Mouse (Mus musculus) hindbrain, embryonic 15.5 days (tissue): ENCODE results near the gene Hspa1l. TPM values are rescaled to one million over a fixed set of nuclear protein-coding genes. Genes with fewer than 3 reads are reported as not detected.

Experiments used
- ATAC-seq: fragments of 200-750 bp; cut with Nextera tagmentation; 2 replicates; pipeline ENCODE4 v1.8.0; 2017; ENCODE audit warnings: low read depth, moderate number of reproducible peaks, moderate TSS enrichment; ENCODE audit not compliant: low FRiP score
- H3K27ac ChIP-seq: fragments of 300-500 bp; sonication (generic); replicated peaks from 2 replicates; pipeline ENCODE4 v1.5.1; 2015; ENCODE audit warnings: mild to moderate bottlenecking, inconsistent platforms
- H3K27me3 ChIP-seq: fragments of 300-500 bp; sonication (generic); 2 replicates; pipeline ENCODE4 v1.6.1; 2015; ENCODE audit warnings: control low read depth, inconsistent platforms
- H3K36me3 ChIP-seq: fragments of 300-500 bp; sonication (generic); 2 replicates; pipeline ENCODE4 v1.6.1; 2015; ENCODE audit warnings: control low read depth, inconsistent platforms
- H3K4me1 ChIP-seq: fragments of 300-500 bp; sonication (generic); replicated peaks from 2 replicates; pipeline ENCODE4 v1.6.1; 2015; ENCODE audit warnings: control low read depth, inconsistent platforms
- H3K4me2 ChIP-seq: fragments of 300-500 bp; sonication (generic); 2 replicates; pipeline ENCODE4 v1.6.1; 2015; ENCODE audit warnings: moderate library complexity, mild to moderate bottlenecking, inconsistent platforms
- H3K4me3 ChIP-seq: fragments of 300-500 bp; sonication (generic); 2 replicates; pipeline ENCODE4 v1.5.1; 2015; ENCODE audit warnings: mild to moderate bottlenecking, inconsistent platforms
- H3K9ac ChIP-seq: fragments of 300-500 bp; sonication (generic); 2 replicates; pipeline ENCODE4 v1.6.1; 2015; ENCODE audit warnings: inconsistent platforms
- H3K9me3 ChIP-seq: fragments of 300-500 bp; sonication (generic); 2 replicates; pipeline ENCODE4 v1.6.1; 2016; ENCODE audit warnings: control low read depth, inconsistent platforms
- WGBS: fragments of 180-500 bp; shearing (Covaris S2); methylation state at CpG from one replicate; pipeline ENCODE4 v1.1.7; 2015; 5-methylcytosine and 5-hydroxymethylcytosine counted together
- polyA plus RNA-seq: library from polyadenylated mRNA; unstranded; fragments of >200 nt; fragmentation: Nextera tagmentation; extraction: Ambion mirVana; gene quantifications from 2 replicates; pipeline ENCODE4 v1.2.1, GENCODE M21; 2015

Gene Hspa1l
- polyA plus RNA-seq, 1 experiment from 2014 or later = 1.8 TPM

DNA sequence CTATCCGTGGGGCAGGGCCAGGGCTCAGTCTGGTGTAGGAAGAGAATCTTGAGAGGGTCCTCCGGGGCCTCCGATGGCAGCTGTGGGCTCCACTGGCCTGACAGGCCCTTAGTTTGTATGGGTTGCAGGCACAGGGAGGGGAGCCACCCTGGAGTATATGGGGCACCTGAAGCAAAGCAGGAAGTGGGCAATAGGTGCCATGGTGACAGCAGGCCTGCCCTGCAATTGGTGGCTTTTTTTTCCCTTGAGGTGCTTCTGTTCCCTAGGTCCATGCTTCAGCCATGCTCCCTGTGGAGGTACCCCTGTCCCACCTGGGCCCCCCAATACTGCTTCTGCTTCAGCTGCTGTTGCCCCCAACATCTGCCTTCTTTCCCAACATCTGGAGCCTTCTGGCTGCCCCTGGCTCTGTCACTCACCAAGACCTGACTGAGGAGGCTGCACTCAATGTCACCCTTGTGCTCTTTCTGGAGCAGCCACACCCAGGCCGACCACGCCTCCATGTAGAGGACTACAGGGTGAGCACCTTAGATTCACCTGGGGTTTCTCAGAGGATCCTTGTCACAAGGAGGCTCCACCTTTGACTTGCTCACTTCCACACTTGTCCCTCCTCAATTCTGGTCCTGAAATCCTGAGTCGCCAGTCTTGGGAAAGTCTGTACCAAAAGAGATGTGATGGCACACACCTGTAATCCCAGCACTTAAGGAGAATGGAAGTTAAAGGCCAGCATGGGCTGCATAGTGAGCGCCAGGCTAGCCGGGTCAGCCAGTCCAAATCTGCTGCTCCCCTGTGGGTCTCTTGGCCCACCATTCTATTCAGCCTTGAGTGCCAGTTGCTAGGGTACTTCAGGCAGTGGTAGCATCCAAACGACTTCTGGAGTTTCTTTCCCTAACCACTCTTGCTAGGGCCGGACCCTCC, 44.5 kb downstream of the Hspa1l start:
- Histone ChIP-seq H3K27ac (no peak overlapping the region), H3K4me1 (peaks cover 7% of the 10 kb centered on the region), H3K4me3 (no peak overlapping the region), H3K9me3 (no peaks in the 10 kb centered on the region), H3K27me3 (no peaks in the 10 kb centered on the region), H3K36me3 (peaks cover 37% of the 10 kb centered on the region), H3K9ac (no peak overlapping the region), H3K4me2 (no peak overlapping the region)
- ATAC-seq = no peak
- WGBS = 76% methylated on average over 10 of the region's 10 CpGs

DNA sequence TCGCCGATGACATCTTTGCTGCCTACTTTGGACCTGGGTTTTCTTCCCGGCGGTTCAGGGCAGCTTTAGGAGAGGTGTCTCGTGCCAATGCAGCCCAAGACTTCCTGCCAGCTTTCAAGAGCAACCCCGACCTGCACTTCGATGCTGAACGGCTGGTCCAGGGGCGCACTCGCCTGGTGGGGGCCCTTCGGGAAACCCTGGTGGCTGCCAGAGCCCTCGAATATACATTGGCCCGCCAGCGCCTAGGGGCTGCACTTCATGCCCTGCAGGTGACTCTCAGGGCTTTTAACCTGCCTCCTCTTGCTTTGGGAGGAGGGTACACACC, 45.2 kb downstream of the Hspa1l start:
- H3K4me3 ChIP-seq = no peak overlapping the region
- no peaks in the 10 kb centered on the region for H3K27me3 ChIP-seq
- 72% methylated on average over 14 of the region's 14 CpGs for WGBS
- H3K9me3 ChIP-seq = no peaks in the 10 kb centered on the region
- H3K36me3 ChIP-seq = peaks cover 30% of the 10 kb centered on the region
- H3K4me2 ChIP-seq = no peak overlapping the region
- no peak for ATAC-seq
- H3K4me1 ChIP-seq = peaks cover 7% of the 10 kb centered on the region
- H3K27ac ChIP-seq = no peak overlapping the region
- no peak overlapping the region for H3K9ac ChIP-seq

DNA sequence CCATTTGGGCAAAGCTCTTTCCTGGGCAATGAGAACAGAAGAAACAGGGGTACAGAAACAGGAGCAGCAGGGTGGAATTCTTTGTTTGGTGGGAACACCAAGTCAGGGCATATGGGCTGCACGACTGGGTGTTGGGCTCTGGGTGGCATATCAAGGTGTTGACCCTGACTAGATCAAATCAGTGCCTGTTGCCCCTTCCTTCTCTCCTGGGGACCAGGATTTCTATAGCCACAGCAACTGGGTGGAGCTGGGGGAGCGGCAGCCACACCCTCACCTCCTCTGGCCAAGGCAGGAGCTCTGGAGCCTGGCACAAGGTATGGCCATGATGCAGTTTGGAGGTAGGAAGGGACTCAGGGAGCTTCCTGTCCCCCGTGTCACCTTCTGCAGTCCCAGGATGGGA, 45.7 kb downstream of the Hspa1l start:
- ATAC-seq = no peak
- Histone ChIP-seq H3K9ac (no peak overlapping the region), H3K36me3 (peaks cover 25% of the 10 kb centered on the region)

DNA sequence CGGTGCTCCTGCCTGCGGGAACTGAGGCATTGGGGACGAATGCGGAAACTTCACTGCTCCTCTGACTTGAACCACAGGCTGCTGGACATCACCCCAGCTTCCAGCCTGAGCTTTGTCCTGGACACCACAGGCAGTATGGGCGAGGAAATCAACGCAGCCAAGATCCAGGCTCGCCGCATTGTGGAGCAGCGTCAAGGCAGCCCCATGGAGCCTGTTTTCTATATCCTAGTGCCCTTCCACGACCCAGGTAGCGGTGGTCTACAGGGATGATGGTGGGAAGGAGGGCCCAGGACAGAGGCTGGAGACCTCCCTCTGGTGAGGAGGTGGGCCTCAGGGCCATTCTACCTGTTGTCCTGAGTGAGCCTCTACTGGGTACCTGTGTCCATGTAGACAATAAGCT, 47.4 kb downstream of the Hspa1l start:
- H3K27ac ChIP-seq = no peak overlapping the region
- no peak overlapping the region for H3K9ac ChIP-seq
- no peak overlapping the region for H3K4me3 ChIP-seq
- H3K36me3 ChIP-seq = peaks cover 10% of the 10 kb centered on the region; the same call in 1 of the 2 replicates
- H3K4me2 ChIP-seq = no peak overlapping the region
- 79% methylated on average over 11 of the region's 11 CpGs for WGBS
- no peaks in the 10 kb centered on the region for H3K9me3 ChIP-seq
- no peaks in the 10 kb centered on the region for H3K27me3 ChIP-seq
- H3K4me1 ChIP-seq = peaks cover 7% of the 10 kb centered on the region
- no peak for ATAC-seq

More for the DNA sequence above, 45.7 kb downstream of the Hspa1l start:
- Histone ChIP-seq H3K27ac (no peak overlapping the region), H3K4me1 (peaks cover 7% of the 10 kb centered on the region), H3K9me3 (no peaks in the 10 kb centered on the region), H3K4me2 (no peak overlapping the region), H3K27me3 (no peaks in the 10 kb centered on the region), H3K4me3 (no peak overlapping the region)
- WGBS = 73% methylated on average over 3 of the region's 3 CpGs

DNA sequence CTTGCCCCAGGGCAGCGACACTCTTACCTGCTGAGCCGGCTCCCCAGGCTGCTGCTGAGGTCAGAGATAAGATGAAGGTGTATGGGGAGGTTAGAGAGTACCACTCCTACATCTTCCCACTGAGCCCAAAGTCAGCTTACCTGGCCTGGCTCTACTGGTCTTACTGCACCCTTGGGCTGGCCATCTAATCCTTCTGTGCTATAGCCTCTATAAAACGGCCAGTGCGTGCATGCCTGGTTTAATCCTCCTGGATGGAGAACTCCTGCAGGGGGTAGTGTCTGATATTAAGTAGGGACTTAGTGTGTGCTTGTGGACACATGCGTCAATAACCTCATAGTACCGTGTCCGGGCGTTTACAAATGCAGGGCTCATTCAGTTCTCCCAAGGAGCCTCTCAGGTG, 48.0 kb downstream of the Hspa1l start:
- 88% methylated on average over 8 of the region's 8 CpGs for WGBS
- peaks cover 4% of the 10 kb centered on the region; the same call in 1 of the 2 replicates for H3K36me3 ChIP-seq
- no peak for ATAC-seq
- peaks cover 7% of the 10 kb centered on the region for H3K4me1 ChIP-seq
- H3K27me3 ChIP-seq = no peaks in the 10 kb centered on the region
- H3K9ac ChIP-seq = no peak overlapping the region
- H3K4me3 ChIP-seq = no peak overlapping the region
- H3K9me3 ChIP-seq = no peaks in the 10 kb centered on the region
- no peak overlapping the region for H3K27ac ChIP-seq
- H3K4me2 ChIP-seq = no peak overlapping the region

DNA sequence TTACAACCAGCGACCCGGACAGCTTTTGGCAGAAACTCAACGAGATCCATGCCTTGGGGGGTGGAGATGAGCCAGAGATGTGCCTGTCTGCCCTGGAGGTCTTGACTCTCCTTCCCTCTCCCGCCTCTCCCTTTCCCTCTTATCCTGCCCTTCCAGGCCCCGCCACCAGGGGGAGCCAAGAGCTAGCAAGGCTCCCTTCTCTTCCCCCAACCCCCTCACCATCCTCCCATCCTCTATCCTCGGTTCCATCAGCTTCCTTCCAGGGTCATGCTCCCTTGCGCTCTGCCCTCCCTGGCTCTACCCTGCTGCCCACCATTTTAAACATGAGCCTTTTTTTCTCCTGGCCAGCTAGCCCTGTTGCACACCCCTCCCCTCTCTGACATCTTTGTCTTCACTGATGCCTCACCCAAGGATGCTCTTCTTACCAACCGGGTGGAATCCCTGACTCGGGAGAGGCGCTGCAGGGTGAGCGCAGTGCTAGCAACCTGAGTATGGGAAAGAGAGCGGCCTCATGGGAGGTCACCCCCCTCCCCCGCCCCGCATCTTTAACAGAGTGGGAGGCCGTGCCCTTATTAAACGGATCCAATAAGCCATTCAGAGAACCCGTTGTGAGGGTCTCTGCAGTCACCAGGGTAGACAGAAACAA, 48.8 kb downstream of the Hspa1l start:
- ATAC-seq = no peak
- Histone ChIP-seq H3K4me3 (no peak overlapping the region), H3K27me3 (no peaks in the 10 kb centered on the region), H3K9ac (no peak overlapping the region), H3K4me1 (peaks cover 5% of the 10 kb centered on the region), H3K36me3 (no peaks in the 10 kb centered on the region), H3K27ac (no peak overlapping the region), H3K4me2 (peak overlapping the region; percentile 32; the same call in 1 of the 2 replicates), H3K9me3 (no peaks in the 10 kb centered on the region)
- 6% methylated on average over 17 of the region's 17 CpGs for WGBS

DNA sequence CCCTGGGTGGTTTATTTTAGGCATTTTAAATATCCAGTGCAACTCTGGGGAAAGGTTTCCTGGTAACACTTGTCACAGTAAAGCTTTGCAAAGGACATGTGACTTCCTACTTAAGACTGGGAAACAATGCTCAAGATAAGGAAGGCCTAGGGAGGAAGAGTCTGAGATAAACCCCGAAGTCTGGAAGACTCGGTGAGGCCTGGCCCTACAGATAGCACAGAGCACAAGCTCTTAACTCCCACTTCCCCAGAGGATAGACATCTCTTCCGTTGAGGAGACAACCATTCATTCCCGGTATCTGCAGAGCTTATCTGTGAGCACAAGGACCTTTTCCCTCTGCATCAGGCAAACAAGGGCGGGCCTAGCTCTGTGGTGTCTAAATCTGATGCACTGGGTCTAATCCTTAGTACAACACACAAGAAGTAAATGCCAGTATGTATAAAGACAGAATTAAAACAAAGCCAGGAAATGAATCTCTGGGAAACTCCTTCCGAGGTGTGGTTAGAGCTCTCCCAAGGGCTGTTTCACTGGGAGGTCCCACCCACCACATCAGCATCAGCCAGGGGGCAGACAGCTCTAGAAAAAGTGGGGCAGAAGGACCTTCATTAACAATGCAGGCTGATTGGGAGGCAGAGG, 49.5 kb downstream of the Hspa1l start:
- no peaks in the 10 kb centered on the region for H3K36me3 ChIP-seq
- H3K4me3 ChIP-seq = no peak overlapping the region
- 64% methylated on average over 6 of the region's 6 CpGs for WGBS
- no peaks in the 10 kb centered on the region for H3K27me3 ChIP-seq
- H3K9me3 ChIP-seq = no peaks in the 10 kb centered on the region
- H3K4me2 ChIP-seq = 0 out of 2 replicates have a peak overlapping the region, but pooled peaks have one; percentile 32
- H3K9ac ChIP-seq = no peak overlapping the region
- peaks cover 5% of the 10 kb centered on the region for H3K4me1 ChIP-seq
- ATAC-seq = no peak
- H3K27ac ChIP-seq = no peak overlapping the region

DNA sequence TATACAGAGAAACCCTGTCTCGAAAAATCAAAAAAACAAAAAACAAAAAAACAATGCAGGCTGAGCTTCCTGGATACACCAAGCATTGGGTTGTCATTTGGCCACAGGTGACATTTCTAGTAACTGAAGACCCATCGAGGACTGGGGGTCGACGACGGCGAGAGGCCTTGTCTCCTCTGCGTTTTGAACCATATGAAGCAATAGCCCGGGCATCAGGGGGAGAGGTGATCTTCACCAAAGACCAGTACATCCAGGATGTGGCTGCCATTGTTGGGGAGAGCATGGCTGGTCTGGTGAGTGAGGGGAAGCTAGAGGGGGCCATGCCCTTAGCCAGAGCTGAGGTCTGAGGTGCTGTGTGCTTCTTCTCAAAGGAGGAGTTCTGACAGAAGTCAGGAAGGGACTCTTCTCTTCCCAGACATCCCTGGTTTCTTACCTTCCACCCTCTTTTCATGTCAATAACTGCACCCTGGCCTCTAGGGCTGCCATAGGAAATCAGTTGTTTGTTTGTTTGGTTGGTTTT, 50.1 kb downstream of the Hspa1l start:
- H3K27ac ChIP-seq = no peak overlapping the region

DNA sequence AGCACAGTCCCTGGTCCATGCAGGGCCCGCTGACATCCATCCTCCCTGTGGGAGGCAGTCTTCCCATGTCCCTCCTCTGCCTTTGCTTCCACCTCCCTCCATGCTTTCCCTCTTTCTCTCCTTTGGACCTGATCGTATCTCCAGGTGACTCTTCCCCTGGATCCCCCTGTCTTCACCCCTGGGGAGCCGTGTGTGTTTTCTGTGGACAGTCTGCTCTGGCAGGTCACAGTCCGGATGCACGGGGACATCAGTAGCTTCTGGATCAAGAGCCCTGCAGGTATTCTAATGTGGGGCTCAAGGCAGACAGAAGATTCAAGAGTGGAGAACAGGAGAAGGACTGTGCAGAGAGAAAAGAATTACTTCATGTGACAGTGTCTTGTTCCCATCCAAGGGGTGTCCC, 50.7 kb downstream of the Hspa1l start:
- H3K4me3 ChIP-seq = no peak overlapping the region
- peaks cover 5% of the 10 kb centered on the region for H3K4me1 ChIP-seq
- no peaks in the 10 kb centered on the region for H3K36me3 ChIP-seq
- WGBS = 89% methylated on average over 5 of the region's 5 CpGs
- no peak overlapping the region for H3K9ac ChIP-seq
- ATAC-seq = no peak
- no peaks in the 10 kb centered on the region for H3K27me3 ChIP-seq
- H3K4me2 ChIP-seq = no peak overlapping the region
- H3K27ac ChIP-seq = no peak overlapping the region
- no peaks in the 10 kb centered on the region for H3K9me3 ChIP-seq

More for the DNA sequence above, 50.1 kb downstream of the Hspa1l start:
- no peak overlapping the region for H3K9ac ChIP-seq
- H3K4me1 ChIP-seq = peaks cover 5% of the 10 kb centered on the region
- no peak overlapping the region for H3K4me3 ChIP-seq
- H3K27me3 ChIP-seq = no peaks in the 10 kb centered on the region
- H3K36me3 ChIP-seq = no peaks in the 10 kb centered on the region
- no peak for ATAC-seq
- WGBS = 93% methylated on average over 8 of the region's 8 CpGs
- H3K4me2 ChIP-seq = no peak overlapping the region
- H3K9me3 ChIP-seq = no peaks in the 10 kb centered on the region

DNA sequence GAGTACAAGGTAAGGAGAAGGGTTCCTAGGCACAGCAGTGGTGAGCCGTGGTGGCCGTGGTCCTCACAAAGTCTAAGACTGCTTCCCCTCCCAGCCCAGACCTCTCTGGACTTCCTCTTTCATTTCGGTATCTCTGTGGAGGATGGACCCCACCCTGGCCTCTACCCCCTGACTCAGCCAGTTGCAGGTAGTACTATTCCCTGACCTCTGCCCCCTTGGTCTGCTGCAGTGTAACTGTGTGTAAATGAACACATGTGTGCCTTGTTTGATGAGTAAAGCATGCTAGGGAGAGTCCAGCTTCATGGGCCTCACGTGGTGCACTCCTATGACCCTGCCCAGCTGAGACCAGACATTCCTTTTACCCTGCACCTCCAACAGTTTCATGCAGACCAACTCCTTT, 51.3 kb downstream of the Hspa1l start:
- Histone ChIP-seq H3K4me2 (no peak overlapping the region), H3K4me1 (peaks cover 5% of the 10 kb centered on the region), H3K4me3 (no peak overlapping the region), H3K27me3 (no peaks in the 10 kb centered on the region), H3K27ac (no peak overlapping the region), H3K9ac (no peak overlapping the region), H3K36me3 (no peaks in the 10 kb centered on the region), H3K9me3 (no peaks in the 10 kb centered on the region)
- 87% methylated on average over 4 of the region's 4 CpGs for WGBS
- no peak for ATAC-seq

DNA sequence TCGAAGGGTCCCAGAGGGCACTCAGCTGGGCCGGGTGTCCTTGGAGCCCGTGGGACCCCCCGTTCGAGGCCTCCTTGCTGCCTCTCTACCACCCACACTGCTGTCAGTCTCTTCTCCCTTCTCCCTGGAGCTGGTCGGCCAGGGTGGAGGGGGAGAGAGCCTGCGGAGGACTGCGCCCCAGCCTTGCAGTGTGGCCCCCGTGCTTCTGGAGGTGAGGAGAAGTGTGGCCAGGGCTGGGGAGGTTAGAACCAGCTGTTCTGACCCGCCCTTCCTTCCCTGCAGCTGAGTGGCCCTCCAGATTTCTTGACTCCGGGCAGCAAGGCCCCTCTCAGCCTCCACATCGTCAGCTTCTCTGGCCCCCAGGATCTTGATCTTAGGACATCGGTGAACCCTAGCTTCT, 51.8 kb downstream of the Hspa1l start:
- Histone ChIP-seq H3K27me3 (no peaks in the 10 kb centered on the region), H3K9me3 (no peaks in the 10 kb centered on the region), H3K4me1 (peaks cover 5% of the 10 kb centered on the region), H3K9ac (no peak overlapping the region), H3K4me3 (no peak overlapping the region), H3K27ac (no peak overlapping the region), H3K36me3 (no peaks in the 10 kb centered on the region), H3K4me2 (no peak overlapping the region)
- 81% methylated on average over 13 of the region's 13 CpGs for WGBS
- no peak for ATAC-seq
